In genomic region chr8:84009876-84010275, GRCm38 (mm10) we compare ENCODE assay signal across 9 mouse cellular contexts. TPM values are rescaled to one million over a fixed set of nuclear protein-coding genes. Genes with fewer than 3 reads are reported as not detected.
DNase-seq lines count a peak whose midpoint lies in the region; ATAC-seq and TF ChIP-seq lines count a peak whose summit lies in the region.
"Had no signal": no experiment of that assay in that cellular context is flagged by ENCODE, and none has a peak within 500 bp of the region (broad histone marks: within the 10 kb centered on the region; RNA-seq: fewer than 3 reads in every experiment).

No protein-coding gene starts in this region.

- peak; percentile 98 for TF ChIP-seq CTCF in left cerebral cortex, adult 2 months (IDR thresholded peaks at IDR 0.05)

- H3K9me3 ChIP-seq in midbrain, embryonic 10.5 days (replicated peaks), result no peaks in the 10 kb centered on the region
- H3K9me3 ChIP-seq: limb, embryonic 12.5 days had no signal

- intact Hi-C loops in left cerebral cortex, adult 2 months (cut with DNase I), result no loop called here

- no peaks in the 10 kb centered on the region for H3K36me3 ChIP-seq in midbrain, embryonic 10.5 days
- H3K36me3 ChIP-seq: limb, embryonic 12.5 days had no signal

- 3% methylated on average over 11 of the region's 11 CpGs for WGBS in midbrain, embryonic 10.5 days

- DNase-seq in R1 (ENCODE audit: low read depth, low spot score), result peak; percentile 91
- DNase-seq in cerebellum, adult 9-10 months, result peak; percentile 86
- DNase-seq in frontal cortex, postnatal 25 days (ENCODE audit: low spot score in 2 of 2), result peak; percentile 74 to 86
- peak; percentile 81 for DNase-seq in hindlimb bud, embryonic 11.5 days (ENCODE audit: extremely low spot score, low read depth, low spot score)
- peak; percentile 81 to 89 for DNase-seq in left cerebral cortex, adult 2 months (ENCODE audit: extremely low spot score in 1 of 2, low spot score in 2 of 2)
- DNase-seq in midbrain, embryonic 10.5 days (ENCODE audit: low spot score), result peak; percentile 89
- peak; percentile 84 for DNase-seq in right cerebral cortex, postnatal 4 days

- peaks cover 42% of the 10 kb centered on the region for H3K4me1 ChIP-seq in midbrain, embryonic 10.5 days

- H3K4me3 ChIP-seq in left cerebral cortex, adult 2 months, result no peak overlapping the region
- peak overlapping the region; percentile 67 for H3K4me3 ChIP-seq in midbrain, embryonic 10.5 days

- no peak for ATAC-seq in activated CD4-positive, CD25-positive, alpha-beta regulatory T cell, adult 4 months

- H3K27me3 ChIP-seq in midbrain, embryonic 10.5 days (ENCODE audit: low read depth, poor library complexity, severe bottlenecking), result peaks cover 55% of the 10 kb centered on the region

- no peak overlapping the region for H3K27ac ChIP-seq in left cerebral cortex, adult 2 months
- H3K27ac ChIP-seq in midbrain, embryonic 10.5 days (replicated peaks), result no peak overlapping the region
- H3K27ac ChIP-seq: limb, embryonic 12.5 days had no signal

RNA-seq across cellular contexts. Expression of gene 2210011C24Rik, which starts 2.1 kb away (rescaled TPM):
- 1 to 10 TPM; 1.0 to 1.3 TPM for total RNA-seq in left cerebral cortex, adult 2 months (2021)
- 0.20 and 0.67 TPM in 2 replicates for polyA plus RNA-seq in midbrain, embryonic 10.5 days (2016; fragmentation: Nextera tagmentation; extraction: Ambion mirVana)
- 1 to 10 TPM in 1 of 2 experiments, under 1 TPM in 1; 0.83 to 1.1 TPM for polyA plus RNA-seq in activated CD4-positive, CD25-positive, alpha-beta regulatory T cell, adult 4 months (2017; shearing (Covaris generic))
- polyA plus RNA-seq: limb, embryonic 12.5 days had no signal

RNA-seq across cellular contexts. Expression of gene 1700067K01Rik, which starts 8.6 kb away (rescaled TPM):
- under 1 TPM in 1 of 2 experiments, not detected in 1; 0.41 TPM for total RNA-seq in left cerebral cortex, adult 2 months (2021)
- polyA plus RNA-seq in midbrain, embryonic 10.5 days (2016; fragmentation: Nextera tagmentation; extraction: Ambion mirVana), result 0.68 and 0.99 TPM in 2 replicates
- under 1 TPM in 1 of 2 experiments, not detected in 1; 0.95 TPM for polyA plus RNA-seq in activated CD4-positive, CD25-positive, alpha-beta regulatory T cell, adult 4 months (2017; shearing (Covaris generic))

RNA-seq across cellular contexts. Expression of gene Palm3, which starts 11.4 kb away (rescaled TPM):
- total RNA-seq in left cerebral cortex, adult 2 months (2021), result 1 to 10 TPM; 2.2 to 2.7 TPM
- 7.9 and 8.0 TPM in 2 replicates for polyA plus RNA-seq in midbrain, embryonic 10.5 days (2016; fragmentation: Nextera tagmentation; extraction: Ambion mirVana)
- polyA plus RNA-seq in activated CD4-positive, CD25-positive, alpha-beta regulatory T cell, adult 4 months (2017; shearing (Covaris generic)), result 1 to 10 TPM; 1.1 to 2.4 TPM

RNA-seq across cellular contexts. Expression of gene Samd1, which starts 12.4 kb away (rescaled TPM):
- total RNA-seq in left cerebral cortex, adult 2 months (2021), result 10 to 100 TPM; 39.3 to 43.7 TPM
- 8.0 and 8.5 TPM in 2 replicates for polyA plus RNA-seq in midbrain, embryonic 10.5 days (2016; fragmentation: Nextera tagmentation; extraction: Ambion mirVana)
- 1 to 10 TPM; 5.5 to 5.9 TPM for polyA plus RNA-seq in activated CD4-positive, CD25-positive, alpha-beta regulatory T cell, adult 4 months (2017; shearing (Covaris generic))

RNA-seq across cellular contexts. Expression of gene Il27ra, which starts 32.5 kb away (rescaled TPM):
- total RNA-seq in left cerebral cortex, adult 2 months (2021), result under 1 TPM; 0.23 to 0.41 TPM
- polyA plus RNA-seq in midbrain, embryonic 10.5 days (2016; fragmentation: Nextera tagmentation; extraction: Ambion mirVana), result 0.17 and 0.21 TPM in 2 replicates
- 100 to 1,000 TPM; 185 to 292 TPM for polyA plus RNA-seq in activated CD4-positive, CD25-positive, alpha-beta regulatory T cell, adult 4 months (2017; shearing (Covaris generic))
